Mouse (Mus musculus) ES-CJ7 (cell line): ENCODE data around the gene 4930550C14Rik.

Experiments
- DNase-seq: peaks from one replicate; pipeline ENCODE4 v3.0.0; 2011; ENCODE audit warnings: low read depth, low spot score

Gene 4930550C14Rik

DNA sequence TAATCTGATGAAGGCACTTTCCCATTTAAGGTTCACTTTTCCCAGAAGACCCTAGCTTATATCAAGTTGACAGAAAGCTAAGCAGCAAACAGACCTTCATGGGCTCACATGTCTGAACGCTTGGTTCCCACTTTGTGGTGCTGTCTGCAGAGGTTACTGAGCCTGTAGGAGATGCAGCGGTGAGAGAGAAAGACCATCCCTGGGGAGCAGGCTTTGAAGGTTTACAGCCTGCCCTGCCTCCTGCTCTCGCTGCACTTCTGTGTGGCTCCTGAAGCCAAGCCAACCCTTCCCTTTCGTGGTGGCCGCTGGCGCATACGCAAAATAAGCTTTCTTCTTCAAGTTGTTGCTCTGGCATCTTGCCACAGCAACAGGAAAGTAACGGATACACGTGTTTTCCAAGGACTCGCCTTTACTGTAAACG, at the start of gene 4930550C14Rik:
TSS of gene 4930550C14Rik (plus strand) at position 35 of the 421 bp plus-strand sequence.
- peak; percentile 42 for DNase-seq

DNA sequence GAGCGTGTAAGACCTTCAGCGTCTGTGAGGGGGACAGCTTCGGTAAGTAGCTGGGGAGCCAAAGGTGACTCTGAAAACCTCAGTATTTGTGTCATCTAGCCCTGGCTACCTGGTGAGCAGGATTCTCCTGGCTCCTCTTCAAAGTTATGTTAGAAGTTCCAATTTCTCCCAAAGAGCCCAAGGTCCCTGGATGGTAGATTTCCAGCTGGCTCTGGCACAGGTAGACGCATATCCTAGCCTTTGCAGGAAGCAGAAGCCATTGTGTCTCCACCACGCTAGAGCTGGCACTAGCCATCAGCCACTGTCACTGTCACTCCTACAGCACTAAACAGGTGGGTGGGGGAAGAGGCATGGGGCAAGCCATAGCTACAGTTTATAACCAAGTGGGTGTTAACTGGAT, 49.0 kb upstream of the 4930550C14Rik start:
- no peak for DNase-seq

DNA sequence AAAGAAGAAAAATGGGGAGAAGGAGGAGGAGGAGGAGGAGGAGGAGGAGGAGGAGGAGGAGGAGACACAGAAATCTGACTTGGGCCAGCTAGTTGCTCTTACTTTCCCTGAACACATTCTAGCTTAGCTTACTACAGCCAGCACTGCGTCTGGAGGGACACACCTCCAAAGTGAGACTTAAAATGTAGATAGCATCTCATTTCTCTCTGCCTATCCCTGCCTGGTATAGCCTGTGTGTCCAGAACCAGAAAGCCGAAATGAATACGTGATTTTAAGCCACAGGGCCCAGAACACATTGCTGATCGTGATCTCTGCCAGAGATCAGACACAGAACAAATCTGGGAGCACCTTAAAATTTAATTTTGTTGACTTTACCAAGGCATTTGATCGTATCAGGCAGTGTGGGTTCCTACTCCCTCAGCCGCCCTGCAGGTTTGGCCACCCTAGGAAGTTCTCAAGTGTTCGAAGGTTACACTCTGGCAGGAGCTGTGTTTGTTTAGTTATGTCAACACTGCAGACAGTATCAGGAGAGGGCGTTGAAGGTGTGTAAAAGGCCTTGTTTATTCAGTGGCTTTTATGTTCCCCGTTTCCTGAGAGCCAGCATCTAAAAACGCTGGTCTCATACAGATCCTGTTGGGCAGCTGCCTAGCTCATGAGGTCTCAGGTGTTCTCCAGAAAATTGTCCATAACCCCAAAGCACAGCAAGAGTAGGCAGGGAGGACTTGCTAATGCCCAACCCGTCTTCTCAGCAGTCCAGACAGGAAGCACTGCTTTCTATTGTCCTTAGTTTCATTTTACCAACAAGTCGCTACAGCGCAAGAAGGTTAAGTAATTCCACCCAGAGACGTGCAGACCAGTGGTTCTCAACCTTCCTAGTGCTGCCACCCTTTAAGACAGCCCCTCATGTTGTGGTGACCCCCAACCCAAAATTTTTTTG, 45.6 kb upstream of the 4930550C14Rik start:
- DNase-seq, result no peak

- DNase-seq, result no peak
These were observed 30.8 kb upstream of the 4930550C14Rik start for GRCm38 (mm10) chr9:53371339-53371738.

DNA sequence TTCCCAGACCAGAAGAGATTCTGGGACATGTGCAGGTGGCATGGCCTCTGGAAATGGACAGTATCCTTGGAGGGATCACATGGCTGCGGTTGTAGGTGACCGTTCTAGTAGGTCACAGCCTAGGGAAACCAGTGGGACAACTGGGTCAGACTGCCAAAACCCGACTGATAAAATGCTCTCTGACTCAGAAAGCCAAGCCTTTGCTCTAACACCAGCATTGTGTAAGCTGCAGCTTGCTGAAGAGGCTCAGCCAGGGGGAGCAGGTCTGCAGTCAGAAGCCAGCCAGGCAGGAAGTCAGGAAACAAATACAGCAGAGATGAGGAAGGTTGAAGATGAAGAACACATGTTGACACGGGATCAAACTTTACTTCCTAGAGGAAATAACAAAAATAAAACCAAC, 26.2 kb upstream of the 4930550C14Rik start:
- DNase-seq, result no peak

DNA sequence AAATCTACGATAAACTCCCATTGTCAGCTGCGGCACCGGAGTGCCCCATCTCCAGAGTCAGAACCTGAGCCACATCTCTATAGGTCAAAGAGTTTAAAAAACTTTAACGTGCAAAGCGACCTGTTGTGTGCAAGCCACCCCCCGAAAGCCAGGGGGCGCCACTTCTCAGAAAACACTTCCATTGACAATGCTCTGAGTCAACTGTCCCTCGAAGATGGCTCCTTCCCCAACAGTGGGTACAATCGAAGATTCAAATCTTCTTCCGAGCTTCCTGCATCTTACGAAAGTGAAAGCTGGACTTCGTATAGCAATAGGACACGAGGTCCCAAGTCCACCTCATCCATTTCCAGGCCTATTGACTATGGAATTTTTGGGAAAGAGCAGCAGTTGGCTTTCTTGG, 25.3 kb upstream of the 4930550C14Rik start:
- peak; percentile 42 for DNase-seq

DNA sequence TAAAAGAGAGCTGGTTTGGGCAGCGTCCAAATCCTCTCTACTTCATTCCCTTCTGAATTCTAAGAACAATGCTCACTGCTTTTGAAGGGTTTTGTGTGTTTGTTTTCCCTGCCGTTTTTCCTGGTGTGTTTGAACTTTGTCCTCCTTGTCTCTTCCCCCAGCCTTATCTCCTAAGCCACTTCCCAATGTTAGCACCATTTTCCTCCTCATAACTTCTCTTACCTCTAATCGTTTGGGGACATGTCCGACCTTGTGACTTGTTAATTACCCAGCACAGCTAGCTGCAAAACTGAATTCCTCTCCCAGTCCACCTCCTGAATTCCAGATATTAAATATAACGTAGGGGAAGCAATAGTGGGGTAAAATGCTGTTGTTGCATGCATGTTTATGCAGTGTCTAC, 24.5 kb upstream of the 4930550C14Rik start:
- no peak for DNase-seq

DNA sequence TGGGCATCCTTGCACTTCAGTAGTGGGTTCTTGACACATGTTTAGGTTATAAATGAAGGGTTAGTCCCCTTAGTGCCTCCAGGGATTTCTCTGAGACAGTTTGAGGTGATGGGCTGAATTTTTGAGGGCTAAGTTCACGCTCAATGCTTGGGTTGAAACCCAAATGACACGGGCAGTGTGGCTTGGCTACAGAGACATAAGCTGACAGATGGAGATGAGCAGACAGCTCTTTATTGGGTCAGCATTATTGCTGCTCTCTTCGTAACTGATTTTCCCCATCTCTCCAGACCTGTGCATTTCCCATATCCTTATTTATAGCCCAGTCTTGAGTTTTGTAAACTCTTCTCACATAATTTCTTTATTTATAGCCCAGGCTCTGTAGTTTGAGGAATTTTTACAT, 24.0 kb upstream of the 4930550C14Rik start:
- DNase-seq, result no peak

GRCm38 (mm10) chr9:53380595-53380994, 21.5 kb upstream of the 4930550C14Rik start:
- no peak for DNase-seq

GRCm38 (mm10) chr9:53381113-53381615, 21.0 kb upstream of the 4930550C14Rik start:
- DNase-seq, result no peak

- peak; percentile 93 for DNase-seq
These were observed 17.9 kb upstream of the 4930550C14Rik start, which contains the start of gene Kdelc2 for GRCm38 (mm10) chr9:53383951-53384866. Gene Kdelc2, plus strand, starts transcription at chr9:53384025.

- DNase-seq, result no peak
These were observed 17.3 kb upstream of the 4930550C14Rik start for GRCm38 (mm10) chr9:53384873-53385272.

DNA sequence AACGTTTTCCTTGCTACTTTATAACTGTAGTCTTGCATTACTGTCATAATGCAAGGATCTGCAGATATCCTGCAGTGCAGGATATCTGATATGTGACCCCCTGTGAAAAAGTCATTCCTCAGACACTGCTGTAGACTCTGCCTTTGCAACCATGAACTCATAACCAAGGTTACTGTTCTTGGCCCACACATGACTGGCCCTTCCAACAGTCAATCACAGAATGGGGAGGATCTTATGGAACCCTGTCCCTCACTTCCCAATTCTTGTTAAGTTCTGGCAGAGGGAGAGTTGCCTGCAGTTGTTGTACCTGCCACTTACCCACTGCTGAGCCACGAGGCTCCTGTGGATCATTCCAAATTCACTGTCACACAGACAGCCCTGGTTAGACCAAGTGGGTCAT, 14.7 kb upstream of the 4930550C14Rik start:
- DNase-seq, result no peak

- no peak for DNase-seq
These were observed 13.0 kb upstream of the 4930550C14Rik start for GRCm38 (mm10) chr9:53389109-53389508.

GRCm38 (mm10) chr9:53390136-53390535, 12.0 kb upstream of the 4930550C14Rik start:
- DNase-seq, result no peak

DNA sequence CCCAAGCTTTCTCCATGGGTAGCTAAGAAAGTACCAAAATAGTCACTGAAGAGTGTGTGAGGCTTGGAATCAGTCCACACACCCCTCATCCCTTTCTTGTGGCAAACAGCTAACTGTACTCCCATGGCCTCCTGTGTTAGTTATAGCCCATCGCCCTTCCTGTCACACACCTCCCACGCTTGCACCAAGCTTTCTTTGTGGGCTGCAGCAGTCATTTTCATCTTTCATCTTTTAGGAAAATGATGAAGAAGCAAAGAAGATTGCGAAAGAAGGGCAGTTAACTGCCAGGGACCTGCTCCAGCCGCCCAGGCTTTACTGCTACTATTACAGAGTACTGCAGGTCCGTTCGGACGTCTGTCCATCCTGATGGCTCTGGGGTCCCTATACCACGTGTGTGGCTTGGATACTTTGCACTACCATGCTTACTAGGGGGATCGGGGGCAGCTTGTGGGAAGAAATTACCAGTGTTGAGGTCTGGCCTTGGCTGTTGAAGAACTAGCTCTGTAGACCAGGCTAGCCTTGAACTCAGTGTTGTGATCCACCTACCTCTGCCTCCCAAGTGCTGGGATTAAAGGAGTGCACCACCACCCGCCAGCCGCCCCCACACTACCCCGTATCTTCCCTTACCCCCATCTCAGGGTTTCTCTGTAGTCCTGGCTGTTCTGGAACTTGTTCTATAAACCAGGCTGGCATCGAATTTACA, 4.3 kb upstream of the 4930550C14Rik start:
- DNase-seq, result no peak

DNA sequence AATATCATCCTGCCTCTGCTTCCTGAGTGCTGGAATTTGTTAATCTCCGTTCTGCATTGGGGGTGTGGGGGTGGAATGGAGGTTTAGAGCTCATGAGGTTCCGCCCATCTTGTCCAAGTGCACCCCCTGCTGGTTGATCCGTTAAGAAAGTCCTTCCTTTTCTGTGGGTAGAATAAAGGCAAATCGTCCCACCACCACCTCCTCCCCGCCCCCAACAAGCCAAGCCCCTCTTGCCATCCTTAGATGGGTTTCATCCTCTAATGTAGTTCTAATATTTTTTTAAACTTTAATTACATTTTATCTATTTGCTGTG, 3.8 kb upstream of the 4930550C14Rik start:
- peak; percentile 90 for DNase-seq

DNA sequence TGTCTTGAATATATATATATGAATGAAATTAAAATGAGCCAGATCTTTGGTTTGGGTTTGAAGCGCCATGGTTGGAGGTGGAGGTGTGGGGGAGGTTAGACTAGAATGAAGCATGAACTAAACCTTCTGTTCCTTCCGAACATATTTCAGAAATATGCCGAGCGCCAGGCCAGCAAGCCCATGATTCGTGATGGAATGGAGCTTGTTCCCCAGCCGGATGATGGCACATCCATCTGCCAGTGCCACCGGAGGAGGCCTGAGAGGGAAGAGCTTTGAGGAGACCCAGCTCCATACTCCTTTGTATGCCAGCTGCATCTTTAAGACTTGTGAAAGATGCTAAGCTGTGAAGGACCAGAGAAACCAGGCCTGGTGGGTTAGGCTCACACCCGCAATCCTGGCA, 2.6 kb upstream of the 4930550C14Rik start:
- no peak for DNase-seq

DNA sequence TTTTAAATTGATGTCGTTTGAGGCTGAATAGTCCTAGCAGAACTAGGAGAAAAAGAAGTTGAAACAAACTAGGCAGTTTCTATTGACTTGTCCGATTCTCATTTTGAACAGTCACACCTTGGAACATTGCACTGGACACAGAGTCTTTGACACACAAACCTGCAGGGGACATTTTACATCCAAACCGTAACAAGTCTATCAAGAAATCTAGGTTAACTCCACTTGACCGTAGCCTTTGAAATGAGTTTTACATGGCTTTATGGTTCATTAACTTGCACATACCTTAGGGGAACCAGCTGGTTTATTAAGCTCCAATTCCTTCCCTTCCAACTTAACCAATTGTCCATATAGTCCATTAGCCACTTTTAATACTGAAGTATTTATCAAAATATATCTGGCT, 1.4 kb upstream of the 4930550C14Rik start:
- DNase-seq, result no peak

DNA sequence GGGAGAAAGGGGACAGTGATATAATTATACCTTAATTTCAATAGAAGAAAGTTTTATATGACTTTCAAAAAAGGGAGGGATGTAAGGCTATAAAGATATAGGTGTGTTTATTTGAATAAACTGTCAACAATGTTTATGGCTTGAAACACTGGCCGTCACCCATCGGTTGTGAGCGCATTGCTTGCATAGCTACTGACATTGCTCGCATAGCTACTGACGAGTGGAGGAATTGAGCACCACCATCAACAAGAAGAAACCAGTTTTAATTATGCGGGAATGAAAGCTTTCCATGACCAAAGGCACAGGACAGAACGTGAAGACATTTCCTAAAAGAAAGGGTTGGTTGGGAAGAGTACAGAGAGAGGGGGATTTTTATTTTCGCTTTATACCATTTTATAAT, 979 bp upstream of the 4930550C14Rik start:
- DNase-seq, result no peak

- DNase-seq, result no peak
These were observed 866 bp downstream of the 4930550C14Rik start for GRCm38 (mm10) chr9:53402991-53403390.
